In the genomic region with DNA sequence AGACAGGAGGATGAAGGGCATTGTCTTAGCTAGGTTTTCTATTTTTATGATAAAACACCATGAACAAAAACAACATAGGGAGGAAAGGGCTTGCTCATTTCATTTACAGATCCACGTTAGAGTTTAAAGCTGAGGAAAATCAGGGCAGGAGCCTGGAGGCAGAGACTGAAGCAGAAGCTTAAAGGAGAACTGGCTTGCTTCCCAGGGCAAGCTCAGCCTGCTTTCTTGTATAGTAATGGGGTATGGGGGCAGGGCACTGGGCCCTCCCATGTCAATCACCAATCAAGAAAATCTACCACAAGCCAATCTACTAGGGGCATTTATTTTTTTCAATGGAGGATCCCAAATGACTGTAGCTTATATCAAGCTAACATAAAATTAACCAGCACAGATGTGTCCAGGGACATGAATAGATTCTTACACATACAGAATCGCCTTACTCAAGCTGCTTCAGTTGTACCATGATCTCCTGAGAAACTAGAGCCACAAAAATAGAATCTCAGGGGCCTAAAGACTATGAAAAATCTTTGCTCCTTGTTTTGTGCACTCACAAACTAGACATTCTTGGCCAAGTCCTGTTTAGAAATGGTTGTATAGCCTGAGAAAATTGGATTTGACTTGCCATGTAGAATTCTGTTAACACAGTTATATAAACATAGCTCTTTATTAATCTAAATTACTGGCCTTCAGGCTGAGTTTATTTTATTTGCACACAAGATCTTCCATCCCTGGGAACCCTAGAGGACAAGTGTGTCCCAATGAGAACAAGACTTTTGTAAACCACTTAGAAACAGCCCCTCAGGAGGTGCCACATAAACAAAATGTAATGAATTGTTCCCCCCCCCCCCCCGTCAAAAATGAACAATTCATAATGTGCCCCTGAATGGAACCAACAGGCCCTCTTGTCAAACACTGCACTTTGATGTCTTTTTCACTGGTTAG, we compare ENCODE assay signal across 16 mouse cellular contexts.
DNase-seq lines count a peak whose midpoint lies in the region; ATAC-seq and TF ChIP-seq lines count a peak whose summit lies in the region.
"Had no signal": no experiment of that assay in that cellular context is flagged by ENCODE, and none has a peak within 500 bp of the region (broad histone marks: within the 10 kb centered on the region; RNA-seq: fewer than 3 reads in every experiment).

No protein-coding gene starts in this region.

- TF ChIP-seq CTCF in hindbrain, postnatal 0 days (IDR thresholded peaks at IDR 0.05; ENCODE audit: low read depth), result no peak

- H3K9ac ChIP-seq in lung, embryonic 15.5 days, result no peak overlapping the region
- H3K9ac ChIP-seq in embryonic facial prominence, embryonic 14.5 days (ENCODE audit: low read depth, low read length), result no peak overlapping the region
- no peak overlapping the region for H3K9ac ChIP-seq in stomach, embryonic 15.5 days
- no peak overlapping the region for H3K9ac ChIP-seq in hindbrain, postnatal 0 days (replicated peaks; ENCODE audit: low read length)
- H3K9ac ChIP-seq: heart, embryonic 12.5 days; liver, embryonic 14.5 days had no signal

- H3K4me3 ChIP-seq in lung, embryonic 15.5 days, result no peak overlapping the region
- H3K4me3 ChIP-seq in embryonic facial prominence, embryonic 14.5 days (ENCODE audit: low read depth, low read length), result no peak overlapping the region
- H3K4me3 ChIP-seq in stomach, embryonic 15.5 days (replicated peaks), result no peak overlapping the region
- no peak overlapping the region for H3K4me3 ChIP-seq in hindbrain, postnatal 0 days (ENCODE audit: low read length)
- H3K4me3 ChIP-seq: heart, embryonic 12.5 days; hindbrain, embryonic 10.5 days; limb, embryonic 10.5 days had no signal

- peak; percentile 79; the same call in 1 of the 2 replicates for ATAC-seq in lung, embryonic 15.5 days (ENCODE audit: borderline replicate concordance, extremely low read depth, low FRiP score, low TSS enrichment)
- ATAC-seq in embryonic facial prominence, embryonic 14.5 days (ENCODE audit: low read depth), result no peak
- ATAC-seq in stomach, embryonic 15.5 days (ENCODE audit: insufficient read depth, low FRiP score, low read depth), result no peak
- no peak for ATAC-seq in hindbrain, postnatal 0 days

- no peaks in the 10 kb centered on the region for H3K27me3 ChIP-seq in lung, embryonic 15.5 days
- no peaks in the 10 kb centered on the region for H3K27me3 ChIP-seq in embryonic facial prominence, embryonic 14.5 days (replicated peaks; ENCODE audit: control insufficient read depth, insufficient read depth, low read length)
- no peaks in the 10 kb centered on the region for H3K27me3 ChIP-seq in stomach, embryonic 15.5 days (replicated peaks)
- no peaks in the 10 kb centered on the region for H3K27me3 ChIP-seq in hindbrain, postnatal 0 days (ENCODE audit: insufficient read depth, low read length)
- H3K27me3 ChIP-seq: CH12.LX; heart, embryonic 12.5 days had no signal

- WGBS in lung, embryonic 15.5 days, result 34% methylated on average over 3 of the region's 3 CpGs
- WGBS in embryonic facial prominence, embryonic 14.5 days, result 40% methylated on average over 3 of the region's 3 CpGs
- 50% methylated on average over 3 of the region's 3 CpGs for WGBS in stomach, embryonic 15.5 days
- 26% methylated on average over 3 of the region's 3 CpGs for WGBS in hindbrain, postnatal 0 days

- peaks cover 29% of the 10 kb centered on the region for H3K4me1 ChIP-seq in lung, embryonic 15.5 days
- H3K4me1 ChIP-seq in embryonic facial prominence, embryonic 14.5 days (ENCODE audit: control insufficient read depth, insufficient read depth, low read length), result no peaks in the 10 kb centered on the region; the same call in 1 of the 2 replicates
- H3K4me1 ChIP-seq in stomach, embryonic 15.5 days, result no peaks in the 10 kb centered on the region
- H3K4me1 ChIP-seq in hindbrain, postnatal 0 days (ENCODE audit: insufficient read depth, low read length), result 0 out of 2 replicates have a peak, but pooled peaks cover 5% of the 10 kb centered on the region
- H3K4me1 ChIP-seq: heart, embryonic 12.5 days; limb, embryonic 10.5 days had no signal

- no peaks in the 10 kb centered on the region for H3K9me3 ChIP-seq in lung, embryonic 15.5 days
- no peaks in the 10 kb centered on the region for H3K9me3 ChIP-seq in embryonic facial prominence, embryonic 14.5 days (ENCODE audit: control insufficient read depth, low read length)
- H3K9me3 ChIP-seq in stomach, embryonic 15.5 days, result no peaks in the 10 kb centered on the region
- H3K9me3 ChIP-seq in hindbrain, postnatal 0 days (ENCODE audit: low read length), result no peaks in the 10 kb centered on the region
- H3K9me3 ChIP-seq: heart, embryonic 12.5 days; hindbrain, embryonic 10.5 days; limb, embryonic 10.5 days had no signal

- DNase-seq in lung, postnatal 14 days, result no peak
- DNase-seq in embryonic facial prominence, embryonic 14.5 days (ENCODE audit: low spot score), result peak; percentile 30
- DNase-seq in left cerebral cortex, adult 9 months (ENCODE audit: low spot score in 2 of 2), result peak; percentile 5 to 9
- no peak for DNase-seq in thymus, postnatal 4 days
- DNase-seq in hindbrain, postnatal 0 days (ENCODE audit: low spot score), result no peak
- DNase-seq: cerebellum, postnatal 25 days; gastrocnemius, postnatal 14 days; kidney, adult 2 months; thymus, postnatal 14 days had no signal

- H3K36me3 ChIP-seq in lung, embryonic 15.5 days, result no peaks in the 10 kb centered on the region
- no peaks in the 10 kb centered on the region for H3K36me3 ChIP-seq in embryonic facial prominence, embryonic 14.5 days (ENCODE audit: control insufficient read depth, insufficient read depth, low read length)
- H3K36me3 ChIP-seq in stomach, embryonic 15.5 days, result no peaks in the 10 kb centered on the region
- no peaks in the 10 kb centered on the region for H3K36me3 ChIP-seq in hindbrain, postnatal 0 days (ENCODE audit: insufficient read depth, low read length)
- H3K36me3 ChIP-seq: heart, embryonic 12.5 days; hindbrain, embryonic 10.5 days; limb, embryonic 10.5 days had no signal

- H3K4me2 ChIP-seq in lung, embryonic 15.5 days, result no peak overlapping the region
- H3K4me2 ChIP-seq in embryonic facial prominence, embryonic 14.5 days (ENCODE audit: low read depth, low read length), result no peak overlapping the region
- no peak overlapping the region for H3K4me2 ChIP-seq in stomach, embryonic 15.5 days
- no peak overlapping the region for H3K4me2 ChIP-seq in hindbrain, postnatal 0 days (ENCODE audit: low read depth, low read length)
- H3K4me2 ChIP-seq: heart, embryonic 12.5 days had no signal

- peak overlapping the region; percentile 83 for H3K27ac ChIP-seq in lung, embryonic 15.5 days
- H3K27ac ChIP-seq in embryonic facial prominence, embryonic 14.5 days (replicated peaks; ENCODE audit: low read depth, low read length), result peak overlapping the region; percentile 55
- peak overlapping the region; percentile 11; the same call in 1 of the 2 replicates for H3K27ac ChIP-seq in stomach, embryonic 15.5 days
- no peak overlapping the region for H3K27ac ChIP-seq in hindbrain, postnatal 0 days
- H3K27ac ChIP-seq: hindbrain, embryonic 10.5 days; limb, embryonic 10.5 days; liver, embryonic 14.5 days had no signal

Comparison
In these comparisons a context has a peak if more than half of its experiments do, and no peak if none do; other contexts are left out.
1. DNase-seq: peak in embryonic facial prominence, embryonic 14.5 days (single experiment) and left cerebral cortex, adult 9 months (2 of 2); none in lung, postnatal 14 days (single experiment), thymus, postnatal 4 days (single experiment) and hindbrain, postnatal 0 days (single experiment).